Mouse (Mus musculus) heart, postnatal 0 days (tissue): ENCODE results near the gene St6galnac3.

Experiments used
- CTCF ChIP-seq: IDR thresholded peaks from 2 replicates; pipeline ENCODE4 v1.5.1; 2016; ENCODE audit warnings: antibody characterized with exemption, control low read depth, low read depth
- EP300 ChIP-seq: IDR thresholded peaks from 2 replicates; pipeline ENCODE4 v1.6.1; 2016; ENCODE audit warnings: antibody characterized with exemption, low read depth

GRCm38 (mm10) chr3:153176325-153176724 is 548.6 kb downstream of the St6galnac3 start:
- no peak for TF ChIP-seq CTCF
- no peak for TF ChIP-seq EP300
